Mouse (Mus musculus): Measurements from ENCODE around the gene Sept9.

Sept9 gene

DNA sequence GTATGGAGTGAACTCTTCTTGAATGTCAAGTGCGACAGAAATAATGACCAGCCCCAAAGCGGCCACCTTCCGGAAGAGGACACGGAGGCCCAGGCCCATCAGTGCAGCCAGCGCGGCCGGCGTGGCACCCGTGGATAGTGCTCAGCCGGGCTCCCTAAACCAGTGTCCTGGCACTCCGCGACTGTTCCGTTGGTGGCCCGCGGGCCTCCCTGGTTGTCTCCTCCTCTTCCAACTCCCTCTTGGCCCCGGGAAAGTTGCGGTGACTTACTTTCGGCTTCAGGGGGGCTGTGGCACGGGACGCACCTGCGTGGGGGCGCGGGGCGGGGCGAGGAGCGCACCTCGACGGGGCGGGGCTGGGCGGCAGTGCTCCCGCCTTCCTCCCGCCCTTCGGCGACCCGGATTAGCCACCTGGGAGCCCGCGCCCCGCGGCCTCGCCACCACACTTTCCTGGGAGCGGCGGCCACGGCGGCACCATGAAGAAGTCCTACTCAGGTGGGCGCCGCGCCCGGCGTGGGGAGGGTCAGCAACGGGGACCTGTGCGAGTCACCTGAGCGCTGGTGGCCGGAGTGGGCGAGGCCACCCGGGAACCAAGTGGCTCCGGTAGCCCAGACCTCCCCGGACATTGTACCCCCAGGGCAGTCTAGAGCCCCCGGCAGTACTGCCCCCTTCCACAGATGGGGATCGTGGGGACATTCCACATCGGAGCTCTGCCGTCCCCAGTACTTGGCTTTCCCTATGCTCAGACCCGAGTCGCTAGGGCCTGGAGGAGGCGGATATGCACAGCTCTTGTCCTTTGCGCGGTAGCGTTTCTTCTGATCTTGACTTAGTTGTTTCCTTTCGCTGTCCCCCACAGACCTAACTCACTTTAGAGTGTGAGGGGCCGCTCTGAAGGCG is at the start of gene Sept9:
Gene Sept9, plus strand, starts transcription at position 380 of the 894 bp plus-strand sequence.
- DNase-seq (ENCODE audit: low spot score in 2 of 2) = no peak

DNA sequence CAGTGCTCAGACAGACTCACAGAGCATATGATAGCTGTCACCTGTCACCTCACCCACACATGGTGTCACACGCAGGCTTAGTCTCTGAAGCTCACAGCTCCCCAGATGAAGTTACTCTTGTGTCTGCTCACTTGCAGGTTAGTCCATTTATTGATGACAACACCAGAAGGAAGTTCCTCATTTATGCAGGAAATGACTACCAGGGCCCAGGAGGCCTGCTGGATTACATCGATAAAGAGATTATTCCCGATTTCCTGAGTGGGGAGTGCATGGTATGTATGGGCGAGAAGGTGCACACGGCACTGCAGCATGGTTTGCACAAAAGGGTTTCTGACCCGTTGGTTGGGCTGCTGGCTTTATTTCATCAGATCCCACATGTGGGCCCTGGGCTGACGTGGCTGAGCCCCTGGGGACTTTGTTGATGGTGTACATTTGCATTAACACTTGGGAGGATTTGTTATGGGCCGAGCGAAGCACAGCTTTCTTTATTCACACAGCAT is 48.9 kb upstream of the Sept9 start:
- DNase-seq (ENCODE audit: low spot score in 2 of 2) = no peak

DNA sequence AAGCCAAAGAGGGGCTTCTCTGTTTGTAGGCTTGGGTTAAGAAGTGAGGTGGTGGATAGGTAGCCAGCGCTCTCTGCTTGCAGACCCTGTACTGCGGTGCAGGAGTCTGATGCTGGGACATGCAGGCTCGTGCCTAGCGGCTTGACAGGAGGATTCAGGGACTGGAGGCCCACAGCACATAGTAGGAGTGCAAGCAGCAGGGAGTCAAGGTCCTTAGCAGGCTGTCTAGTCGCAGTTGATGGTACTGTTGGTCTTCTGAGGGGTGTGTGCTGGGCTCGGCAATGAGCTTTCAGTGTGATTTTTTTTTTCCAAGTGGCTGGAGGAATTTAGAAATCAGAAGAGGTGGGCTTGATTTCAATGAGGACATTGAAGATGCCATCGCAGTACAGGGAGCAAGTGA is 48.0 kb upstream of the Sept9 start:
- no peak for DNase-seq (ENCODE audit: low spot score in 2 of 2)

DNA sequence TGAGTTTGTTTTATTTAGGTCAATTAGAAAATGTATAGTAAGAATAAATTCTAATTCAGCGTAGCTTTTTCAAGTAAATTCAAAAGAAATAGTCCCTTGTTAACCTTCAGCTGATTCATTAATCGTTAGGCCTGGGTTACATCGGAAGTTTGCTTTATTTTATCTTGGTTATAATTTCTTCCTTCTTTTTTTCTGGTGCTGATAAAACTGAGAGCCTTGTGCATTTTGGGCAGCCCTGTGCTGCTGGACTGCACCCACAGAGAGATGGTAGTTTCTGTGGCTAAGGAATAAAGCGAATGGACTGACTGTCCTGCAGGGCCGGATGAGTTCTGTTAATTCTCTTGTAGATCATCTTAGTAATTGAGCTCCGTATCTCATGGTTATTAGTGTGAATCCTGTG is 46.9 kb upstream of the Sept9 start:
- DNase-seq (ENCODE audit: low spot score in 2 of 2) = no peak

DNA sequence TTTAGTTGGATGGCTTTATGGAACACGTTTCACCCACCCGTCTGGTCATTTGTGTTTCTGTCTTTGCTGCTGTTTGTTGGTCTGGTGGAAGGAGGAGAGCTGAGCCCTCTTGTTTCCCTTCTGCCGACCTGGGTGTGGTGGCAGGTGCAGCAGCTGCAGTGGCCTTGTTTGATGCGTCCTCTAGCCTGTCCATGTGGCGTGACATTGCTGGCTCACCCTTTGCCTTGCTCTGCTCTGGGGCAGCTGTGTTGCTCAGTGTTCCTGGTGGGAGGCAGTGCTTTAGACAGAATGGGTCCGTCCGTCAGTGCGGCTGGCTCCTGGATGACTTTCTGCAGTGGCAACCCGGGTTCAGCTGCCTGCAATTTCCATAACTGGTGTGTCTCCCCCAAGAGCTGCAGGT is 45.9 kb upstream of the Sept9 start:
- DNase-seq (ENCODE audit: low spot score in 2 of 2) = no peak

DNA sequence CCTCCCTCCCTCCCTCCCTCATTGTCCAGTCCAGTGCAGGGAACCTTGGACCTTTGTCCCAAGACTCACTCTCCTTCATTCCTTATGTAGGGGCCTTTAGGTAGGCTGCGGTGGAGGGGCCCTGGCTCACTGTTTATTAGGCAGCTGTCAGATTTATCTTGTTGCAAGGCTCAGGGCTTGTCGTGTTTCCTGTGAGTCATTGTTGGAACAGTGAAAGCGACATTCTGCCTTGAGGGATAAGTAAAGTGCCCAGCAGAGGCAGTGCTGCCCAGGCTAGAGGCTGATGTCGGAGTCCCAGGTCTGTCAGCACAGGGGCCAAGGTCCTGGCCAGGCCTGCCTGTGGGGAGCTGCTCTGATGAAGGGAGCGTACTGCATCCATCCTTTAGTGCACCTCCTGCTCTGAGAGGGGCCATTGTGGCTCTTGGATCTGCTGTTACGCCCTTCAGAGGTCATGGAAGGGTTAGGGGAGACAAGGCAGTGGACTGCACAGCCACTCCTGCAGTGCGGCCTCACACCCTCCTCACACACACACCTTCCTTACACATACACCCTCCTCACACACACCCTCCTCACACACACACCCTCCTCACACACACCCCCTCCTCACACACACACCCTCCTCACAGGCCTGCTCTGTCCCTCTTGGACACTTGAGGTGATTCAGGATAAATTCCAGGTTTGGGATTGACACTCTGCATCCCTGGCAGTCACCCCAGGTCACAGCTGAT is 45.2 kb upstream of the Sept9 start:
- no peak for DNase-seq (ENCODE audit: low spot score in 2 of 2)

DNA sequence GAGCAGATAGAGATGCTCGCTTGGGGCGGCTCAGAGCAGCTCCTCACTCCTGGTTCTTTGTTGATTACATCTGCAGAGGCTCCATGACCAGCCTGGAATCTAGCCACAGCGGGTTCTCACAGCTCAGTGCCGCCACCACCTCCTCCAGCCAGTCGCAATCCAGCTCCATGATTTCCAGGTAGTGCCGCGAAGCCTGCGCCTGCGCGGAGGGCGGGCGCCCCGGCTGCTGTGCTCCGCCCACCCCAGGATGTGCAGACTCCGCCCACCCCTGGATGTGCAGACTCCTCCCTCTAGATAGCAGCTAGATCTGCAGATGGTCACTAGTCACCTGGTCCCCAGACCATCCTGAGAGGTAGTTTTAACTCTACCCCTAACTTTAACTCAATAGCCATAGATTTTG is 42.7 kb upstream of the Sept9 start:
- peak in 1 of 2 experiments; percentile 57 for DNase-seq (ENCODE audit: low spot score in 2 of 2)

DNA sequence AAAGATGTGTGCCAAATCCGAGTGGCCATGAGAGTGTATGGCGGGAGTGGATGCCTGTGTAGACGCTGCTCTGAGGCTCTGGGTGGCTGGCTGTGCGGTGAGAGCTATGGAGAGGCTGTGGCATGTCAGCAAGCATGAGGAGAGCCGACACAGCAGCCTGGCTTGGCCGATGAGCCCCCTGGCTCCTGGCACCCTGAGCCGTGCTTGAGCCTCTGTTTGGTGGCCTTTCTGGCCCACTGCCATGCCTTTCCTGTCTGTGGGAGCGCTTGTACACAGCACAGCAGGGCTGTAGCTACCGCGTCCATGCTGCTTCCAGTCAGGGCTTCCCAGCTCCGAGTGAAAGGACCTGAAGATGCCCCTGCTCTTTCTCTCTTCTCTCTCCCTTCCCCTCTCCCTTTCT is 41.1 kb upstream of the Sept9 start:
- peak in 1 of 2 experiments; percentile 39 for DNase-seq (ENCODE audit: low spot score in 2 of 2)

DNA sequence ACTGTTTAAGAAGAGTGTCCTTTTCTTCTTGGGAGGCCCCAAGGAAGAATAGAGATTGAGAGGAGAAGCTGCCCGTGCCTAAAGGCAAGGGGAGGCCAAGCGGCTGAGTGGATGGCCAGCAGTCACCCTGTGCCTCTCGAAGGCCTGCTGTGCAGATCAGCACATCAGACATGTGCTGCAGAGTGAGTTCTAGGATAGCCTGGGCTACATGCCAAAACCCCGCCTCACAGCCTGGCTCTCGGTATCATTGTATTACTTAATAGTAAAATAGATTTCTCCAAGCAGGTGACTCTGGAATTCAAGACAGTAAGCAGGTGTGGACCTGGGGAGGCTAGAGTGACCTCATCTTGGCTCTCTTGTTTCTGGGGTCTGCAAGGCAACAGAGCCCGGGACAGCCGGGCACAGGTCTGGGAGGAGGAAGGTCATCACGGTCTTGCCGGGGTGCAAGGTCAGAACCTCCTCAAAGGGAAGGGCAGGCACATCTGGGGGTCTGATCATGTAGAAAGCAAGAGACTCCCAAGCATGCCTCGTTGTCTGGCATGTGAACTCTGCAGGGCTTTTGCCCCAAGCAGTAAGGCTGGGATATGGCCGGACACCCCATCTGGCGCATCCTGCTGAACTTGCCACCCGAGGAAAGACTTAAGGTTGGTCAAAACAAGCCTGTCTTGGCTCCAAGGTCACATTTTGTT is 40.1 kb upstream of the Sept9 start:
- no peak for DNase-seq (ENCODE audit: low spot score in 2 of 2)

DNA sequence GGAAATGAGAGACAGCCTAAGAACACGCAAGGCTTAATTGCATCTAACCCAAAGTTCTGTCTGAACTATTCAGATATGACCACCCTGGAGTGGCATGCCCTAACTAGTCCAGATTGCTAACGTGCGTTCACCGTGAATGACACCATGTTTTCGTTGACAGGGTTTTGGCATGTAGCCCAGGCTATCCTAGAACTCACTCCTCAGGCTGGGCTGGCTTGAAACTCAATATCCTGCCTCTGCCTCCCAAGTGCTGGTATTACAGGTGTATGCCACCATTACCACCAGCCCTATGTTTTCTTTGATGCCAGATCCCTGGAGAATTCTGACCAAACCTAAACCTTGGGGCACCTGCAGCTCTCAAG is 39.5 kb upstream of the Sept9 start:
- no peak for DNase-seq (ENCODE audit: low spot score in 2 of 2)

DNA sequence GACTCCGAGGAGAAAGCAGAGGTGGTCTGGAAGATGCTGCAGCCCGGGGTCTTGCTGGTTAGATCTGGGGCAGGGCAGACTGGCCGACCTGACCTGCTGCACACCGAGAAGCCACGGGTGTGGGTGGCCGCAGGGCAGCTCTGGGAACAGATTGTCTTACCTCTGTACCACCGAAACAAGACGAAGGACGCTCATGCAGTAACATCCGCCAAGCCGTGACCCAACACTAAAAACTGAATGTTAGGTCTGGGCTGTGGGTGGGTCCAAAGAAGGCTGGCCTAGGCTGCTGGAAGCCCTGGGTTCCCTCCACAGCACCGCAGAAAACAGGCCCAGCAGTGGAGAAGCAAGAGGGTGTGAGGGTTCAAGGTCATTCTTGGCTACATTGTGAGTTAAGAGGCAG is 38.7 kb upstream of the Sept9 start:
- no peak for DNase-seq (ENCODE audit: low spot score in 2 of 2)

DNA sequence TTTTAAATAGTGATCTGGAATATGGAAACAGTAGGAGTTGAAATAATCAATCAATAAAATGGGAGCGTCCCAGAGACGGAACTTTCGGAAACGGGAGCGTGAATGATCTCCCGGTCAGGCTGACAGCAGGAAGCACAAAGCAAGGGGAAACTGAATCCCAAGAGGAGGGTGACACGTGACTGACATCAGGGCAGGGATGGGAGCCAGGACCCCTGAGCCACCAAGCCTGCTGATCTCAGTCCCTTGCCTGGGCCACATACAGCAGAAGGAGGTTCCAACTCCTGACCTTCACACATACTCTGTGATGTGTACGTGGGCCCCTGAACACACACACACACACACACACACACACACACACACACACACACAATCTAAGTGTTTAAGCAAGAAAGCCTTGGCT is 37.9 kb upstream of the Sept9 start:
- DNase-seq (ENCODE audit: low spot score in 2 of 2) = no peak

DNA sequence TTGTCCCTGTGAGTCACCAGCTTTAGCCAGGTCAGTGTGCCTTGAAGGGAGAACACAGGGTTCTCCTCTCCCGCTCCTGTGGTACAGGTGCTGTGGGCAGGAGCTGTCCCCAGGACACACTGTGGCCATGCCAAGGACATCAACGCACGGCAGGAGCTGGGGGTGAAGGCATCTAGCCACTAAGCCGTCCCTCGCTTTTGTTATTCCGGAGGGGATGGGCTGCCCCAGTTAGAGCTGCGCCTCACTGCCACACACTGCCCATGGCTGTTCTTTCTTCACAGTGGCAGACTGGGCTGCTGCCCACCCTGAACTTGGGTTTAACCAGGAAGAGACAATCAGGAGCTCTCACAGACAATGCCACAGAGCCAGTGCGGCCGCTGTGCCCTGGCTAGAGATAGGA is 36.4 kb upstream of the Sept9 start:
- DNase-seq (ENCODE audit: low spot score in 2 of 2) = no peak

DNA sequence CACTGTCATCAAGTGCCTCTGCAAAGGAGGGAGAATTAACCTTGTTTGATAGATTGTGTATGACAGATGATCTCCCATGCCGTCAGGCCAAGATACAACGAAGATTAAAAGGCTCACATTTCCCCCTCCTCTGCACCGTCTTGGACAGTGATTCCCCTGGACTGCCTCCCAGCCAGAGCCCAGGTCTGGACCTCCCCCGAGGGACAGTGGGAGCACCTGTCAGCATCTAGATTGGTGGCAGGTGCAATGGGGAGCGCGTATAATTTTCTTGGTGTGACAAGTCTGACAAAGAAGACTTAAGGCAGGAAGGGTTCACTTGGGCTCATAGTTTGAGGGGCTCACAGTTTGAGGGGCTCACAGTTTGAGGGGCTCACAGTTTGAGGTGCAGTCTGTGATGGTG is 35.7 kb upstream of the Sept9 start:
- no peak for DNase-seq (ENCODE audit: low spot score in 2 of 2)

DNA sequence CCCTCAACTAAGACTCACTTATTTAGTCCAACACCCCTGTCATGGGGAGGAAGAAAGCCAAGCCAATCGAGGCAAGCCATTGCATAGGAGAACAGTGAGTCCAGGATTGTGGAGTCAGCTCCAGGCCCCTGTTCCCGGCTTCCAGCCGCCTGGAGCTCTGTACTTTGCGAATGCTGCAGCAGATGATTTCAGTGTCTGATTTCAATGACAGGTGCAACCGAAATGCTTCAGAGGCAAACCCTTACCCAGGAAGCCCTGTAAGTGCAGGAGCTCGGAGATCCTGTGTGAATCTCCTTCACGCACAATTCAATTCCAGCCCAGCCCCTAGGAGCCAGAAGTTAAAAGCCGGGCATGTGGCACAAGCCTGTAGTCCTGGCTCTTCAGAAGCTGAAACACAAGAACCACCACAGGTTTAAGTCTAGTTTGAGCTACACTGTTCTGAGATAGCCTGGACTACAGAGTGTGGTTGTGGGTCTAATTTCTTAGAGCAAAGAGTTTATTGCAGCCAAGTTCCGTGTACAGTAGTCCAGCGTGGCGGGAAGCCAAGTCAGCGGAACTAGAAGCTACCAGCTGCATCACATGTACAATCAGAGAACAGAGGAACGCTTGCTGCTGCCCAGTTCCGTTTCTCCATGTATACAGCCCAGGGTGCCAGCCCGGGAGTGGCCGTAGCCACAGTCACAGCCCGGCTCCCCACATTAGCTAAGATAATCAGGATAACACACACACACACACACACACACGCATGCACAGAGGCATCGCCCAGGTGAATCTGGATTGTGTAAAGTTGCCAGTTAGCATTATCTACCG is 31.0 kb upstream of the Sept9 start:
- peak in 1 of 2 experiments; percentile 44 for DNase-seq (ENCODE audit: low spot score in 2 of 2)

DNA sequence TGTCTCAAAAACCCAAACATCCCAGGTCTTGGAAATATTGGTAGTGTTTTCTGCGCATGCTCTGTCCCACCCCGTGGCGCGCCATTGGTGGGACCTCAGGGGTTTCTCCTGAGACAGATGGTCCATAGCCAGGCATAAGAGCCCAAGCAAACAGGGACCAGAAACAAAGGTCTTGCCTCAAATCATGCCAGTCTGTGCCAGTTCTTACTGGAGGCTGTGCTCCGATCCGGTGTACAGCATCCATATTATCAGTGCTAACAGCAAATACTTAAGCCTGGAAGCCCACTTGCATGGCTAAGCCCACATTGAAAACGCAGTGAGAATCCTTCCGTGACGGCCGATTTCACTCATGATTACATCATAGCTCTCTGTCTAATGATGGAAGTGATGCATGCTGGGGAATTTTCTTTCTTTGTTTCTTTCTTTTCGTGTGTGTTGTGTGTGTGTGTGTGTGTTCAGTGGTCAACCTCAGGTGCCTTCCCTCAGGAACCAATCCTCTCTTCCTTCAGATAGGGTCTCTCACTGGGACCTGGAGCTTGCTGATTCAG is 30.3 kb upstream of the Sept9 start:
- no peak for DNase-seq (ENCODE audit: low spot score in 2 of 2)

DNA sequence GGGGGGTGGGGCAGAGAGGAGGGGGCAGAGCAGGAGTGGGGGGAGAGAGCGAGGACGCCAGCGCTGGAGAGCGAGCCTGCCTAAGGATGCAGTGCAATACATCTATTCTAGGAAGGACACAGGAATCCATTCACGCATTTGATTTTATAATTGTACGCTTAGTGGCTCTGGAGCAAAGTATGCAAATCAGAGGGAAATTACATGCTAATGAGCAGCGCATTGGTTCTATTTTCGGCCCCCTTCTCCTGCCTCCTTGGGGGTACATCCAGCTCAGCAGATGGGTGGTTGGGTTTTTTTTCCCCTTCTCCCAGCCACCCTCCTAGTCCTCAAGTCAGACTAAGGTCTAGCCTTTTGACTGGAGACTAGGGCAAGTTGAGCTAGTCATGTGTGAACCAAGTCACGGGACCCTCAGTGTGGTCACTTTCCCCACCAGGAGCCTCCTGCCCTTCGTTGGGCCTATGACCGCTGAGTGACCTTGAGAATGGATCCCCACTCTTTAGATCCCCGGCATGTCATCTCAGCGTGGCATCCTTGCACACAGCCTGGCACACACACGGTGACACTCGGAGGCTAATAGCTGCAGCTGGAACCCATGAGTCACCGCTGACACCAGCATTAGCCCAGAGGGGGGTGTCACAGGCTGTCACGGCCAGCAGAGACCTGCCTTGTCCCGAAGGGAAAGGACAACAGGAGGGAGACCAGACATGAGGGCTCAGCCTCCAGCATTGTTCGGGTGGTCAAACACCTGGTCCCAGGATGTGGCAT is 29.5 kb upstream of the Sept9 start:
- peak in 1 of 2 experiments; percentile 48 for DNase-seq (ENCODE audit: low spot score in 2 of 2)

DNA sequence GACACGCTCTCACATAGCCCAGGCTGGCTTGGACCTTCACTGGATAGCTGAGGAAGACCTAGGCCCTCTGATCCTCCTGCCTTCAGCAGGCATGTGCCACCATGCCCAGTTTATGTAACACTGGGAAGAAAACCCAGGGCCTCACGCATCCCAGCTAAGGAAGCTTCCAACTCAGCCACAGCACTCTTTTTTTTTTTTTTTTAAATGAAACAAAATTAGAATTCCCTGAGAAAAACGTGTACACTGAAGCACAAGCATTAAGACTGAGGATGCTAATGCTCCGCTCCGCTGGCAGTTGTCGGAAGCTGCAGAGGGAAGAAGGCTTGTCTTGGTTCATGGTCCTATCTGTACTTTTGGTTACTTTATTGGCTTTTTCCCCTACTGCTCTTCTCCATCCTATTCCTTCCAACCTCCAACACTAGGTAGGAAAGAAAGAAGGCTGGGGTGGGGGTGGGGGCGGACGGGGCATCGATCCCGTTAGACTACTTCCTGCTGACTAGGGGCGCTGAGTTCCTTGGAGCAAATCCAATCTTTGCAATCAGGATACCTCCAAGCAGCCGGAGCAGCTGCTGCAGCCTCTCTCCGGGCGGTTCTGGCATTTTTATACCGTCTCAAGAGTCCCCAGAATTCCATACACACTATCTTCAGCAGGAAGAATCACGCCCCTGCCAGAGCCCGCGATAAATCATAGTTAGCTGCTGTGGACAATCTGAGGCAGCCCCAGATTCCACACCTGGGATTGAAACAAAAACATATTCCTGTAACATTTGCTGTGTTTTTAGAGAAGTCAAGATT is 25.2 kb upstream of the Sept9 start:
- DNase-seq (ENCODE audit: low spot score in 2 of 2) = no peak

DNA sequence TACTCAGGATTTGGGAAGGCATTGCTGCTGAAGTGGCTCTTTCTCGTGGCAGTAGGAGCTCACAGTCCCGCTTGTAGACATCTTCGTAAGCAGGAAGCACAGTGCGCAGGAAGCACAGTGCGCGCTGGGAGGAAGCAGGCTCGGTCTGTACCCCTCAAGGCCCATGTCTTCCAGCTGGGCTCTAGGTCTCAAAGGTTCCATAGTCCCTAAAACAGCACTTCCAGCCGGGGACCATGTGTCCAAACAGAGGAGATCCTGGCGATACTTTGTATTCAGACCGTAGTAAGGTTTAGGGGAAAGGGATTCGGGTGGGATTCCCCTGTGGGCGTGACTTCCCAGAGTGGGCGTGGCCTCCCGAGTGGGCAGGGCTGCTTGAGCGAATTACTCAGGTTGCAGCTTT is 24.5 kb upstream of the Sept9 start:
- DNase-seq (ENCODE audit: low spot score in 2 of 2) = no peak

DNA sequence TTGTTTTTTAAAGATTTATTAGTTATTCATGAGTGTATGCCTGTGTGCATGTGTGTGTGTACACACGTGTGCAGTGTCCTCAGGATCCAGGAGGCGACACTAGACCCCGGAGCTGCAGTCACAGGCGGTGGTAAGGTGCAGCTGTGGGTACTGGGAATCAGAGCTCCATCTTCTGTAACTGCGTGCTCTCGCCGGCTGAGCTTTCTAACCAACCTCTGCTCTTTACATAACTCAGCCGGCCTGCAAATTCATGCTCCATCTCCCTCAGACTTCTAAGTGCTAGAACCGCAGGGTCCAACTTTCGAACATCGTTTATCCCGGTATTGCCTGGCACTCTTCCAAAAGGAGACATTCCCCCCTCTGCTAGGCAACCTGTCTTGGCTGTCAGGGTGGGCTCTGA is 24.0 kb upstream of the Sept9 start:
- no peak for DNase-seq (ENCODE audit: low spot score in 2 of 2)

Measured in frontal cortex, postnatal 36 days (tissue).